Mouse (Mus musculus) brain, embryonic 18.5 days (tissue): ENCODE data around the gene Rimbp3.
"Not testable (repeated sequence)": the region's sequence is repeated elsewhere in the genome, so short reads cannot be mapped to it uniquely, and the experiment has no call there.

ENCODE experiments used
- DNase-seq: peaks from one replicate; pipeline ENCODE4 v3.0.0-alpha.2; 2012; ENCODE audit warnings: low read depth, low spot score

The Rimbp3 gene

DNA sequence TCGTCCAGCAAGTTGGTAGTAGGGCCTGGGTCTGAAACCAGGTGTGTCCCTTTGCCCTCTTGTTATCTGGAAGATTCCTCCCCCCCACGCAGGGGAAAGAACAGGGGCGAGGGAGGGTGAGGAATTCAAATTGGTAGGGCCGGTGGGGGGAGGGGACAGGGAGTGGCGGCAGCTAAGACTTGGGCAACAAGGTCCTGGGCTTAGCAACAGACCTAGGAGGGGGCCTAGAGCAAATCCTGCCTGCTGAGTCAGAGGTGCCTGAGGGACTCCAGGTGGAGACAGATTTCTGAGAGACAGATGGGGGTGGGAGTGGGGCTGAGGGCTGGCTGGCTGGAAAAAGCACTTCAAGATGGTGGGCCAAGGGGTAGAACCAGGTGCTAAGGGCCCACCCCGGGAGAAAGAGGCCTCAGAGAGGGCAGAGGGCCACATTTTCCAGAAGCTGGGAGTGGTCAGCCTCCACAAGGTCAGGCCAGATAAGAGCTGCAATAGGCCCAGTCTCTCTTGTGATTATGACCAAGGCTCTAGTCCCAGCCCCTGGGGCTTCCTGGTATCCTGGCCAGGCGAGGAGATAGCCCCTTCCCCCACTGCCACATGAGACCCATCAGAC lies 11.8 kb downstream of the Rimbp3 start:
- DNase-seq, result no peak

DNA sequence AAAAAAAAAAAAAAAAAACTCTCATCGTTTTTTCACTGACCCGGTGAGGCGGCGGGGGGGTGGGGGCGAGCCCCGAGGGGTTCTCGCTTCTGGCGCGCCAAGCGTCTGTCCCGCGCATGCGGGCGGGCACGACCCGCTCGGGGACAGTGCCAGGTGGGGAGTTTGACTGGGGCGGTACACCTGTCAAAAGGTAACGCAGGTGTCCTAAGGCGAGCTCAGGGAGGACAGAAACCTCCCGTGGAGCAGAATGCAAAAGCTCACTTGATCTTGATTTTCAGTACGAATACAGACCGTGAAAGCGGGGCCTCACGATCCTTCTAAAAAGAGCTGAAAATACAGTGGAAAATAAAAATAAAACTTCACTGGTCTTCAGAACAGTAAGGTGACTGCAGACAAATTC lies 13.8 kb downstream of the Rimbp3 start:
- no peak for DNase-seq

DNA sequence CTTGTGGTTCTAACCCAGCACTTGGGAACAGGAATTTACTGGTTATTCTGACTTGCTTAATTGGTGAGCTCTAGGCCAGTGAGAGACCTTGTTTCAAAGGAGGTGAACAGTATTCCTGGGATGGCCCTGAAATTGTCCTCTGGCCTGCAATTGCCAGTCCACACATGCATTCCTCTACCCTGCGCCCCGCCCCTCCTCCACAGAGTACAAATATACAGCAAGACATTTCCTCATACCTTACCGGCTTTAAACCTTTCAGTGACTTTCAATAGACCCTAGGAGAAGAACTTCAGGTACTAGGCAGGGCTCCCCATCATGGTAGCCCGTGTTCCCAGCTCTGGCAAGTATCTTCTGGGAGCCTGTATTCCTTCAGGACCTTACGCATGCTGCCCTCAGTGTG lies 17.2 kb downstream of the Rimbp3 start:
- no peak for DNase-seq

DNA sequence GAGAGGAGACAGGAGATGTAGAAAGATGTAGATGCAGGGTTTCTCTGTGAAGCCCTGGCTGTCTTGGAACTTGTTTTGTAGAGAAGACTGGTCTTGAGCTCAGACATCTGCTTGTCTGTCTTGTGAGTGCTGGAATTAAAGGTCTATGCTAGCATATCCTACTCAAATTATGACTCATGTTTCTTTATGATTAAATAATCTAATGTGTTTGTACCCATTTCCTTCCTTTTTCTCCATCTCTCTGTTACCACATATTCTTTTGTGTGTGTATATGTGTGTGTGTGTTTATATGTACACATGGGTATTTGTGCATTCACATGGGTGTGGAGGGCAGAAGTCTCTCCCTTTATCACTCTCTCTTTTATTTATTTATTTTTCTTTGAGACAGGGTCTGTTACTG lies 18.1 kb downstream of the Rimbp3 start:
- no peak for DNase-seq

DNA sequence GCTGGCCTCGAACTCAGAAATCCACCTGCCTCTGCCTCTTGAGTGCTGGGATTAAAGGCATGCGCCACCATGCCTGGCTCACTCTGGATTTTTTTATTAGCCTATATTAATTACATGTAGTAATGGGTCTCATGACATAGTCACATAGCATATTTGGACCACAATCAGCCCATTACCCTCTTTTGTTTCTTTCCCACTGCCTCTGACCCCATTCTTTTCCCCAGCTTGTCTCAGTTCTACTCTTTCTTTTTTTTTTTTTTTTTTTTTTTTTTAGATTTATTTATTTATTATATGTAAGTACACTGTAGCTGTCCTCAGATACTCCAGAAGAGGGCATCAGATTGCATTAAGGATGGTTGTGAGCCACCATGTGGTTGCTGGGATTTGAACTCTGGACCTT lies 23.1 kb downstream of the Rimbp3 start:
- DNase-seq, result not testable (repeated sequence)

DNA sequence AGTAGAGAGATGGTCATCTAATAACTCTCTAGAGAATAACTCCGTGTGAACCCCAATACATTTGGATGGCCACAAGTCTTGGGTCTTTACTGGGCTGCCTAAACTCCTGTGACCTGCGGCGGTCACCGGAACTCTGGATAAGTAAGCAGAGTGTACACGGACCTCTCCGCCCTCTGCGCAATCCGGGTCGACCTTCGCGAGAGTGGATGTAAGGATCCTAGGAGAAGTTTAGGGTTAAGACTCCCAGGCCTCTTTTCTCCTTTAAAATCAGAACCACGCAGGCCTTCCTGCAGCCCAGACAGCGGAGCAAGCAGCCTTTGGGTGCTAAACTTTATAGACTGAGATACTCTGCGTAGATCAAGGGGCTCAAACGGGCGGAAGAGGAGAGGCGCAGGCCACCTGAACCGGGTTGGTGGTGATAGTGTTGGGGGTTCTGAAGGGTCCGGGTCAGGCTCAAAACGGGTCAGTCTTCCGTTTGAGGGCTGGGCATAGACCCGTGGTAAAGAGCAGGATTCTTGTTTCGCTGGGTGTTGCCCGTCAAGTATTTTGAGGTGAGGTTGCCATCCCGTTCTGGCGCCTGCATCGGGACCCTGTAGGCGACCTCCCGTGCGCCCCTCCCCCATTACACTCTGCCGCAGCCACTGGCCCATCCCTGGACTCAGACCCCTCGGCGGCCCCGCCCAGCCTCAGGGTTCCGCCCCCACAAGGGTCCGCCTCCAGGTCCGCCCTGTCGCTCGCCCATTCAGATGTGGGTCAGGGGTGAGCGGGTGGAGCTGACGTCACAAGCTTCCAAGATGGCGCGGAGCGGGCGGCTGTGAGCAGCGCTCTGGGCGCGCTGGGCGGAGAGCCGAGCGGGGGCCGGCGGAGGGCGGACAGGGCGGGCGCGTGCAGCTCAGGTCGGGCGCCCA lies 24.6 kb downstream of the Rimbp3 start, which contains the start of gene Hic2:
Gene Hic2, plus strand, starts transcription at position 779 of the 908 bp plus-strand sequence.
- DNase-seq, result peak; percentile 80

DNA sequence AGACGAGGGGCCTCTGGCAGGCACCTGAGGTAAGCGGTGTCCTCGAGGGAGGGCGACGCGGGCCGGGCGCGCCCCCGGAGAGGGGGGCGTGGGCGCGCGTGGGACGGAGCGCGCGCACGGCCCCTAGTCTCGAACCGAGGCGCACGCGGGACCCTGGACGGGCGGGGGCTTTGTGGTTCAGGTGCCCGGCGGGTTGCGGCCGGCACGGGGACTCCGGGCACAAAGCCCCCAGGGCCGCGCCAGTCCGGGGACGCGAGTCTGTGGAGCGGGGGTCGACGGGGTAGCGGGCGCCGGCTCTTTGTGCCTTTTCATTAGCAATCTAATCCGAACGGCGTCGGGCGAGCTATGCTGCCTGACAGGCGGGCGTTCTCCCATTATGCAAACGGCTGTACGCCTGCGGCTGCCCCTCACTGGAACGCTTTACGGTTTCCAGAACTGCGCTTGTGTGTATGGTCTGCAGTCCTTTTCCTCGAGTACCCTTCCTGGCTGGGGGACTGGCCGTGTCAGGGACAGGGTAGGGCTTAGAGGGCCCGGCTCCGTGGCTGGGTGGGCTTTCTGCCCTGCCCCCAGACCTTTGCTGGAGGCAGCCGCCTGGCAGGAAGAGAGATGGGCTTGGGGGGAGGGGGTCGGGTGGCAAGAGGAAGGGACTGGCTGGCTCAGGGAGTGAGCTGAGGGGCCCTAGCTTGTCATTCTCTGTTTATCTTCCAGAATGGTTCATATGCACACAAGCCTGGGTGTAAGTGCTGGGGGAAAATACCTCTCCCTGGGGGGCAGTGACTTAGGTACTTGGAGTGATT lies 25.5 kb downstream of the Rimbp3 start:
- no peak for DNase-seq

DNA sequence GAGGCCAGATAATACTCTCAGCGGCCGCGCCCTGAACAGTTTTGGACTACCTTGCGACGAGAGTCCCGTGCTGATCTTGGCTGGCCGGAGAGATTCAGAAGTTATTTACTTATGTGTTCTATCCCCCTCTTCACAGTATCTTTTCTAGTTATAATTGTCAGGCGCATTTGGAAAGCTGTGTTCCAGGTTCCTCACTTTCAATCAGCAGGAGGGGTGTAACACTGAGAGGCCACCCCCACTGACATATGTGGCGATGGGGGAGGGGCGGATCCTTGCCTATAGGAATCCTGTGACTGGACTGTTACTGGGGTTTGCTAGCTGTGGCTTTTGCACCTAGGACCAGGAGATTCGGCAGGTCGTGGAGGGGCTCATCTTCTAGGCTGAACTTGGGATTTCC lies 26.1 kb downstream of the Rimbp3 start:
- no peak for DNase-seq

DNA sequence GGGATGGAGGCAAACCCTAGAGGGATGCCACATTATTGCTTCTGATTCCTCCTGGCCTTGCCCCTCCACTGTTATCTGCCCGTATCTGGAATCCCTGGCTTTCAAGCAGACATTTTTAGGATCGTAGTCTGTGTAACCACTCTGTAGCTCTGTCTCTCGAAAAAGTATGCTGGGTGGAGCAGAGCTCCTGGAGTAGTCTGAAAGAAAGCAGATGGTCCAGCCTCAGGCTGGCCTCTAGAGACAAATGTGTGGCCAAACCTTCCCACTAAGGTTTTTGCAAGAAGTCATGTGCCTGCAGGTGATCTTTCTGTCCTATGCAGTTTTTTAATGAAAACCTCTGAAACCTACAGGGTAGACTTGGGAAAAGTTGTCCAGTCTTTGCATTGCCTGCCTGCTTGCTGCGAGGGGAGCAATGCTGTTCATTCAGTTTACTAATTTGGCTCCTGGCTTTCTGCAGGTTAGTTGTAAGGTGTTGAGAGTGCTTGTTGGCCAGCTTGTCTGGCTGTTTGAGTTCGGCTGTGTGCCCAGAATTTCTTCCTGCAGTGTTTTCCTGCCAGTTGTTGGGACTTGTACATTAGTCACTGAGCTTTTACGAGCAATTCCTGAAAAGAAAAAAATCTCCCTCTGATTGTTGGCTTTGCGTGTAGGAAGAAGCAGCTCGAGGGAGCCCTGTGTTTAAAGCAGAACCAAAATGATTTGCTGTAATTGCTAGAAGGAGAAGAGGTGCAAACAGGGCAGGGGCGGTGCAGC lies 26.7 kb downstream of the Rimbp3 start:
- DNase-seq, result no peak

DNA sequence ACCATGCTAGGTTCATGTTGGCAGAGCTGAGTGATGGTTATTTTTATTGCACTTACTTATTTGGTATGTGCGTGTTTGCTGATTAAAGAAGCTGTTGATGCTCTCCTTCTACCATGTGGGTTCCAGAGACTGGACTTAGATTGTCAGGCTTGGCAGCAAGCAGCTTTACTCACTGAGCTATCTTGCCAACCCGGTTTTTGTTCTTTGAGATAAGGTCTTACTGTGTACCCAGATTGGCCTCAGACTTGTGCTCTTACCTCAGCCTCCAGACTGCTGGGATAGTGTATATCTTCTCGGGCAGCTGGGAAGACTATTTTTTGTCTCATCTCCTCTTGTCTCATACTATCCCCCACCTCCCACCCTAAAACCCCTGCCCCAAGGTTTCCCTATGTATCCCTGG lies 29.2 kb downstream of the Rimbp3 start:
- DNase-seq, result no peak

DNA sequence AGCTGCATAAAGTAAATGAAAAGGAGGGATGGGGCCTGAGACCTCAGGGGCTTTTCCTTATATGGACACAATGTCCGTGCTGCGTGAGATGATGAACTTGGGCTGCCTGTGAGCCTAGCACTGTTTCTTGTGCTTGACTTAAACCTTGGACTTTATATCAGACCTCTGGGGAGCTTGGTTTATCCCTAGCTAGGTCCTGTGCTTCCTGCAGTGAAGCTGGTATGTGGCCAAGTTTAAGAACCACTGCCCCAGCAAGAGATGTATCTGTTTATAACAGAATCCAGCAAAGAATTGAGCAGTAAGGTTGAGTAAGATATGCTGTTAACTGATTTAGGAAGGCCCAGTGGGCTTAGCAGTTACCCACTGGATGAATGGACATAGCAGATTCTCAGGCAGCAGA lies 31.0 kb downstream of the Rimbp3 start:
- DNase-seq, result no peak

DNA sequence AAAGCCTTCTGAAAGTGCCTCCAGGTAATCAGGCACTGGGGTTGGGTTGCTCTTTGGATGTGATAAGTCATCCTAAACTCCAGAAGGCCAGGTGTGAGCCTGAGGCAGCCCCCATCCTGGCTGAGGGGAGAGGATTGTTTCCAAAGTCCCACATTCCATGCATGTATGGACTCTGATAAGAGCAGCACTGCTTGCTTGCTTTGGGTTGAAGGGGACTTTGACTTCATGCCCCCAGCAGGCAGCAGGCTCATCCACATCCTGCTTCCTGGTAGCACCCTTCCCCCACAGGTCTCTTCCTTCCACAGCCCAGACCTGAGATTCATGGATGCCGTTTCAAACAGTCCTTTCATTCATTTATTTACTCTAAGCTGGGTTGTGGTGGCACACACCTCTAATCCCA lies 35.3 kb downstream of the Rimbp3 start:
- no peak for DNase-seq

DNA sequence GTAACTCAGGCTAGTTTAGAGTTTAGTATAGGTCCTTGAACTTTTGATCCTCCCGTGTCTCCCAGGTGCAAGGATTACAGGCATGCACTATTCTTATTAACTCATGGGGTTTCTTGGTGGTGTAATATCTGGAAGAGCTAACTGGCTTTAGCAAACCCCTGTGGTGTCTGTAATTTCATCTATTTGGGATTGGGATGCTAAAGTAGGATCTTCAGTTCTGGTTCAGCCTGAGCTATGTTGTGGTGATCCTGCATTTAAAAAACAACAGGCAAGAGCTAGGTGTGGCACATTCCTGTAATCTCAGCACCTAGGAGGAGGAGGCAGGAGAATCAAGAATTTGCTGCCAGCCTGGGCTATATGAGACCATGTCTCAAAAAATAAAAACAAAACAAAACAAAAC lies 36.6 kb downstream of the Rimbp3 start:
- DNase-seq, result no peak

DNA sequence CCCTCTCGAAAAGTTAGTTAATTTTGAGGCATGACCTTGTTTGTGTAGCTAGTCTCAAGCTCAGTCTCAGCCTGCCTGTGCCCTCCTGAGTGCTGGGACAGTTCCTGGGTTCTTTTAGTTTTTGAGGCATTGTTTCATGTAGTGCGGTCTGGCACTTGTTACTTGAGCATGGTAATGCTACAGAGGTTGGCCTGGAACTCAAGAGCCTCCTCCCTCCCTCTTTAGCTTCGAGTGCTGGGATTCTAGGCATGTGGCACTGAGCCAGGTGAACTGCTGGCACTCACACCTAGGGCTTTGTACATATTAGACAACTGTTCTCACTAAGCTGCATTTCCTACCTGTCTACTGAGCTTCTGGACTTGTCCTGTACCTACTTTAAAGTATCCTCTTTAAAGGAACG lies 39.3 kb downstream of the Rimbp3 start:
- no peak for DNase-seq

DNA sequence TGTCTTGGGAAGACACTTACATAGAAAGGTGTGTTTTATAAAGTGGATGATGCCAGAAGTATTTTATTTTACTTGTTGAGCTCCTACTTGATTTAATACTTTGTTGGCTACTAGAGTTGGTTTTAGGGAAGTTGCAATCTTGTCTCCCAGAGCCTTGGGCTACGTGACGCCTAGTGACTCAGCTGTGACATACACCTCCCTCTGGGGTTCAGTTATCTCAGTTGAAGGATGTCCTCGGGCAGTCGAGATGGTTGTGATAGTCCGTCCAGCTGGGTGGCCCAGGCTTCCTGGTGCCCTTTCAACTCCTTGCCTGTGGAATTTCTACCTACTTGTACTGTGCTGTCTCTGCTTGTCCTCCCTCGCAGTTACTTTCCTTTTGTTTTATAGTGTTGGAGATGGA lies 40.7 kb downstream of the Rimbp3 start:
- no peak for DNase-seq

DNA sequence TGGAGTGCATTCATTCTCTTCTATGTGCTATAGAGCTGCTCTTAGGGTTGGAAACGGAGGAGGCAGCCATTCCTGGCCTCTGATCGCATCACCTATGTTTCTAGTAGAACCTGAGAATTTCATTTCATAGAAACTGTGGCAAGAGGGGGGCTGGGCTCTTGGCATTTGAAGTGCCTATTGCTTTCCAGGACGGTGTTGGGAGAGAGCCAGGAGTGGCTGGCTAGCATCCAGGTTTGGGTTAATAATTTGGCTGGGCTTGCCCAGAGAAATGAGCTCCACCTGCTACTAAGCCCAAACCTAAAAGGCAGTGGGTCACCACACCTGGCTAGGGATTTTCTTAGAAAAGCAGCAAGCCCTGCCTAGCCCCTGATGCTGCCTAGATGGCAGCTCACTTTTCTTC lies 43.1 kb downstream of the Rimbp3 start:
- no peak for DNase-seq

DNA sequence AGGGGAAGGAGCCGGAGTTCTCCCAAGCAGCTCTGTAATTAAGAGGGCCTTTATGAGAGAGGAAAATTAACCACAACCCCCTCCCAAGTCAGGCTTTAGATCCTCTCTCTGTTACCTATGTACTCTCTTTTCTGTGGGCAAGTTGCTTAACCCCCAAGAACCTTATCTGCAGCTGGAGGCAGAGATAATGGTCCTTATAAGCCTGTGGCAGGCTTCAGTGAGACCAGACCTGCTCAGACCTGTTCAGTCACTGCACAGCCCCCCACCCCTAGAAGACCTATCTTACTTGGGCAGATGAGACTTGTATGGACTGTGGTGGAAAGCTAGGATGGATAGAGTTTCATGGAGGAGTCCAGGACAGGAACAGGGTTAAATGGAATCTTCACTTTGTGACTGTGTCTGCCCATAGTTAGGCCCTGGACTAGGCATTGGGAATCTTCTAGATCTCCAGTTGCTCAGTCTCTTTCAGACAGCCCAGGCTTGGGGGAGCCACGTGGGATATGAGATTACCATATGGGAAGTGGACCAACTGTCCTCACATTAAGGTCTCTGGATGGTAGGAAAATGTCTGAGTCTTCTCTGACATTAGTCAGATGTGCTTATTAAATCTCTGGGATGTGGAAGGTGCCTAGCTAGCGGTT lies 43.8 kb downstream of the Rimbp3 start:
- DNase-seq, result no peak

DNA sequence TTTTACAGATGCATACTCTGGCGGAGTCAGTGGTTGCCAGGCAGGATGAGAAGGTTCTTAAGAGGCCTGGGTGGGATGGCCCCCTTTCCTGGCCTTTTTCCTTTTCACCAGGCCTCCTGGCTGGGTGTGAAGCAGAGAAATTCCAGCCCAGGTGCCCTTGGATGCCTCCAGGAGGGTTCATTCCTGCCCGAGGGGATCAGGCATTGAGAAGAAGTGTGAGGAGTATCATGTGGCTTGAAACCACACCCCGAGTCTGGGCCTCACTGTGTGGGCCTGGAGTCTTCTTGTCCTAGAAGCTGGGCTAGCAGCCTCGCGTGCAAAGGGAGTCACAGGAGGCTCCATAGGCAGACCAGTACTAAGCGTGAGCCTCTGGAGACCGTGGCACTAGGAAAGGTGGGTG lies 44.4 kb downstream of the Rimbp3 start:
- DNase-seq, result no peak

DNA sequence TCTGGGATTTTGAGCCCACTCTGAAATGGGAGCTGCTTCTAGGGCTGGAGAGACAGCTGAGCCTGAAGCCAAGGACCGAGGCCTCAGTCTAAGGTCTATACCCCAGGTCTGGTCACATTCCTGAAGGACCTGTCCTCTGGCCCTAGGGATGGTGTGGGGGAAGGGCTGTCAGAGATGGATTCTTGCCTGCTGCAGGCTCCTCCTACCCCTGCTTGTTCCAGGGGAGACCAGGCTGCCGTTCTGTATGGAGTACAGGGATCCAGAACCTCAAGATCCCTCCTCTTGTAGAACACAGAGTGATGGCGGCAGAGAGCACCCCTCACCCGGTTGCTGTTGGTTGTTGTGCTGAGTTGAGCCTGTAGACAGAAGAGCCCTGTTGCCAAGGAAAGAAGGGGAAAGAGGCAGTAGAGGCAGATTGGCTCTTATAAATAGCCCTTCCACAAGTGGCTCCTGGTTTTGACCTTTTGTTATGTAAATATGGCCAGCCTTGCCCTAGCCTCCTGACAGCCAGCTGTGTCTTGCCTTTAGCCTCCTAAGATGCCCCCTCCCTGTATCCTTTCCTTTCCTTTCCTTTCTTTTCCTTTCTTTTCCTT lies 45.7 kb downstream of the Rimbp3 start:
- no peak for DNase-seq

DNA sequence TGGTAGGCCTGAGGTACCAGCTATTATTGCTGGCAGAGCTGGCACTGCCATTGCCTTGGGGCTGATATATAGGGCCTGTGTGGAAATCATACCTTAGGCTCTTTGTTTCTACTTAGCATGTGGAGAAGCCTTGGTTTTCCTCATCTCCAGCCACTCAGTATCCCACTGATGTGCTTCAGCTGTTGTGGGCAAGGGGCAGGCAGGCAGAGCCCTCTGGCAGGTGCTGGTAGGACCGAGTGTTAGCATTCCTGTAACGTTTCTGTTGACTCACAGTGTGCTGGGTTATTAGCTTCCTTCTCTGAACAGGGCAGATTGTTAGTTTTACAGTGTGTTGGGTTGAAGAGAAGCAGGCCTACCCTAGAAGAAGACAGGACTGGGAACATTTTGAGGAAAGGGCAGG lies 46.9 kb downstream of the Rimbp3 start:
- no peak for DNase-seq

DNA sequence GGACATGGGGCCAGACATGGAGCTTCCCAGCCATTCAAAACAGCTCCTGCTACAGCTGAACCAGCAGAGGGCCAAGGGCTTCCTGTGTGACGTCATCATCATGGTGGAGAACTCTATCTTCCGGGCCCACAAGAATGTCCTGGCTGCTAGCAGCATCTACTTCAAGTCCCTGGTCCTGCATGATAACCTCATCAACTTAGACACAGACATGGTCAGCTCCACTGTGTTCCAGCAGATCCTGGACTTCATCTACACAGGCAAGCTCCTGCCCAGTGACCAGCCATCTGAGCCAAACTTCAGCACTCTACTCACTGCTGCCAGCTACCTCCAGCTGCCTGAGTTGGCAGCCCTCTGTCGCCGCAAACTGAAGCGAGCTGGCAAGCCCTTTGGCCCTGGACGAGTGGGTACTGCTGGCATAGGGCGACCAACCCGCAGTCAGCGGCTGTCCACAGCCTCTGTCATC lies 49.0 kb downstream of the Rimbp3 start:
- no peak for DNase-seq
